Mouse (Mus musculus) cerebellum, adult 8-10 months (tissue): ENCODE measurements around the gene Acrbp.
A peak's percentile ranks its signal among the peaks of the same experiment; 100 is the strongest.

ENCODE experiments used
- DNase-seq: peaks from one replicate; pipeline ENCODE4 v3.0.0; 2022

Acrbp gene

GRCm38 (mm10) chr6:125071896-125072279, 22.4 kb downstream of the Acrbp start:
- peak; percentile 84 for DNase-seq

- DNase-seq, result no peak
These were observed 24.3 kb downstream of the Acrbp start for GRCm38 (mm10) chr6:125073825-125074224.

GRCm38 (mm10) chr6:125081394-125081793, 31.9 kb downstream of the Acrbp start:
- DNase-seq, result no peak

- DNase-seq, result peak; percentile 76
These were observed 32.5 kb downstream of the Acrbp start for GRCm38 (mm10) chr6:125081797-125082560.

GRCm38 (mm10) chr6:125082801-125083386, 33.4 kb downstream of the Acrbp start:
- DNase-seq, result no peak

- DNase-seq, result peak; percentile 72
These were observed 34.9 kb downstream of the Acrbp start for GRCm38 (mm10) chr6:125084424-125084823.

GRCm38 (mm10) chr6:125087937-125088336, 38.4 kb downstream of the Acrbp start:
- DNase-seq, result no peak

GRCm38 (mm10) chr6:125088561-125089321, 39.3 kb downstream of the Acrbp start:
- DNase-seq, result peak; percentile 73

- peak; percentile 73 for DNase-seq
These were observed 40.2 kb downstream of the Acrbp start for GRCm38 (mm10) chr6:125089521-125090321.

GRCm38 (mm10) chr6:125090341-125091085, 41.0 kb downstream of the Acrbp start:
- DNase-seq, result no peak

GRCm38 (mm10) chr6:125092372-125092771, 42.9 kb downstream of the Acrbp start:
- no peak for DNase-seq

GRCm38 (mm10) chr6:125094843-125095242, 45.4 kb downstream of the Acrbp start:
- DNase-seq, result no peak

GRCm38 (mm10) chr6:125095391-125096278, 46.1 kb downstream of the Acrbp start, which contains the start of gene Chd4:
Gene Chd4, plus strand, starts transcription at chr6:125095981.
- peak; percentile 96 for DNase-seq

GRCm38 (mm10) chr6:125096279-125096596, 46.7 kb downstream of the Acrbp start:
- no peak for DNase-seq

GRCm38 (mm10) chr6:125096597-125097345, 47.3 kb downstream of the Acrbp start:
- peak; percentile 72 for DNase-seq

GRCm38 (mm10) chr6:125097346-125097689, 47.8 kb downstream of the Acrbp start:
- peak; percentile 58 for DNase-seq

GRCm38 (mm10) chr6:125097951-125098350, 48.5 kb downstream of the Acrbp start:
- peak; percentile 24 for DNase-seq

GRCm38 (mm10) chr6:125098513-125098912, 49.0 kb downstream of the Acrbp start:
- DNase-seq, result peak; percentile 45

- DNase-seq, result peak; percentile 35
These were observed 50.0 kb downstream of the Acrbp start for GRCm38 (mm10) chr6:125099421-125099971.

- no peak for DNase-seq
These were observed 52.0 kb downstream of the Acrbp start for GRCm38 (mm10) chr6:125101444-125101843.
